Mouse (Mus musculus) right cerebral cortex, adult 18-20 months (tissue): ENCODE data around the gene Slit3.
A peak's percentile ranks its signal among the peaks of the same experiment; 100 is the strongest.

Source experiments
- DNase-seq: peaks from one replicate; pipeline ENCODE4 v3.0.0; 2022; ENCODE audit warnings: mixed read lengths

Gene Slit3

DNA sequence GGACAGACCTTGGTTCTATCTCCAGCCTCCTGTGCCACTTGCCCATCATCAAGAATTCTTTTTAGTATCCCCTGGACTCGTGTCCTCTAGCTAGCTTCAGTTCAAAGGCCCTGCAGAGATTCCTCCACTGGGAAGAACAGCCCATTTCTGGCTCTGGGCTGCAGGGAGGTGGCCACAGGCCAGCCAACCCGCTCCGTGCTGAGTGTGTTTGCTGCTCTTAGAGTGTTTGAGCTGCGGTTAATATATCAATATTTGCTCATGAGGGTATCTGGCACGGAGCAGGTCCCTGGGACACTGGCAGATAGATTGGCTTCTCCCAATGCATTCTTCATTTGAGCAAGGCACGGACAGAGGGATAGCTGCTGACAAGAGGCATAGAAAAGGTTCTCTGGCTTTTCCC lies 159.8 kb downstream of the Slit3 start:
- no peak for DNase-seq

DNA sequence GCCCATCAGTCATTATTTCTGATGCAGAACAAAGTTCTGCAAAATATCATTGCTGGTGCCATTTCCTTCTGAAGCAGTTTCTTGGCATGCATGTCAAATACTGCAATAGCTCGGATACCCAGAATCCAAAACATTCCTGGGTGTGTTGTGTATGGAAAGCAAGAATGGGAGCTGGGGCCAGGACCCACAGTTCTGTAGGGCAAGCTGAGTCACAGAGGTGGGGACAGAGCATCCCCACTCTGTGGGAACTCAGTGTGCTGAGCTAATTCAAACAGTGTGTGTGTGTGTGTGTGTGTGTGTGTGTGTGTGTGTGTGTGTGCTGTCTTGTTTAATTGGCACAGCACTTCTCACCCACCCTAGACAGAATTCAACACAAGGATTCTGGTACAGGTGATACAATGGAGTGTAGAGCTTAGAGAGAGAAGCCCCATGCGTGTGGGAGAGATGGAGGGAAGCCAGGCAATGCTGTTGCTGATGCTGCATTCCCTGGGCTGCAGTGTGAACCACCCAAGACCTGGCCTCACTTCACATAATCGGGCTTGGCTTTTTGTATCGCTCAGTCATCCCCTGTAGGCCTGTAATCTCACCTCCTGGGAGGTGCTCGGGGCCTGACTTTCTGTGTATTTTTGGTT lies 161.1 kb downstream of the Slit3 start:
- no peak for DNase-seq

DNA sequence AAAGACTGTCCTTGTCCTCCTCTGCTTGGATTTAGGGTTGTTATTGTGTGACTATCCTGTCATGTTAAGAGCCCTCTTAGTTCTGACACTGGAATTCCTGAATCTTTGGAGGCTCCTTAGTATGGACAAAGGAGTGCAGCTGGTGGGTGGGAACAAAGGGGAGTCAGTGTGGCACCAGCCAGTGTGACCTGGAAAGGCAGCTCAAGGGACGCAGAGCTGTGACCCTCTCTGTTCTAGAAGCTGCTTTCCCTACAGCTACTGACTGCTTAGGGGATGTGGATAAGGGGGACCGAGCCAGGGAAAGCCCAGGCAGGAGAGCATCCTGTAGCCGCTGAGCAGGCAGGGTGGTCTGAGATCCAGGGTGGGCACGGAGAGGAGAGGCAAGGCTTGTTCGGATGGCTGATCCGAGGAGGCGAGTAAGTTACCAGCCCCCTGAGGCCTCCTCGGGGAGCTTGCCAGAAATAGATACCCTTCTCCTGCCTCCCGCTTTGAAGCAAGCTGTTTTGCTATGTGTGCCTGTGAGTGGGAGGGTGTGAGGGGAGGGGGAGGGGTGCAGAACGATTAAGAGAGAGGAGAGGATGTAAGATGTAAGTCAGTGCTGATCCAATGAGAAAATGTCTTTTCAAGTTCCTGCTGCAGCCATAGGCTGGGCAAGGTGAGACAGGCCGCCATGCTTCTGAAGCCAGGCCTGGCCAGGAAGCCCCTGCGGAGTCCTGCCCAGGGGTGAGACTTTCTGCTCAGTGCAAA lies 162.0 kb downstream of the Slit3 start:
- peak; percentile 64 for DNase-seq

DNA sequence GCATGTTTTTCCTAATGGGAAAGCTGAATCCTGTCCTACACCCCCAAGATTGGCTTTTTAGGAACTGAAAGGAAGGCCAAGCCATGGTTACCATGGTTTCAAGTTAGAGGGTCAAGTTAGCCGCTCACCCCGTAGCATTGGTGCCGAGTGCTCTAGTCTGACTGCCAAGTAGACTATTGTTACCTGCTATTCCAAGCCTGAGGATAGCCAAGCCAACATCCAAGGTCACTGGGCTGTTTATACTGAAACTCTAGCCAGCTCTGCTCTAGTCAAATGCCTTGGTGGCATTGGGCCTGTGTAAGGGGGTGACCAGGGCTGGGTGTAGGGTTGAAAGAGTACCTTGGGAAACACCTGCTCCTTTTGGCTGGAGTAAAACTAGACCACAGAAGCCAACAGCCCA lies 162.7 kb downstream of the Slit3 start:
- no peak for DNase-seq

DNA sequence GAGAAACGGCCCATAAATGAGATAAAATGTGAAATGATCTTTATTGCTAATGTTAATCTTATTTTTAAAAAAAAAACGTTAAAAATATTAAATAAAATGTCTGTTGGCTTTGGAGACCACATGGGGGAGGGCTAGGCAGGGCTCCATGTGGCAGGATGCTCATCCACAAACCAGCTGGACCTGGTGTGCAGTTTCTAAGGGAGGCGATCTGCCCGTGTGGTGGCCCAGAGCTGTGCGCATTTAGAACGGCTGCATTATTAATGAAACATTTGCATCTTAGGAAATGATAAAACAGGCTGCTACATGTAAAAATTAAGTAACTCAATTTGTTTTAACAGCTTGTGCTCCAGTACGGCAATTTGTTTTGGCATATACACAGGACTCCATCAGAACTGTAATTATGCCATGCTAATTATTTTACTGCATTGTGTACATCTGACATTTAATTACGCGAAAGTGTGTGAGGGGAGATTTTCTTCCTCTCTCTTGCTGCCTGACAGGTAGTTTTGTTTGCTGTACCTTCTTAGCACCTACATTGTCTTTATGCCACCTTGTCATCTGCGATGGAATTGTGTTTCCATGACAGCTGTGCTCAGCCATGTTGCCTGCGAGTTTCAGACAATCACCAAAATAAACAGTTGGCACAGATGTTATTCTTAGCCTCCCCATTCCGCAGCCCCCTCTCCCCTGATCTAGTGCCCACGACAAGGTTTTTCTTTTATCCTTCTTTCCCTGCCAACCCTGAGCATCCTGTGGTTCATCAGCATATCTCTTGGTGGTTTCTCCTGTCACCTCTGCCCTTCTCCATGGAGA lies 165.8 kb downstream of the Slit3 start:
- no peak for DNase-seq

DNA sequence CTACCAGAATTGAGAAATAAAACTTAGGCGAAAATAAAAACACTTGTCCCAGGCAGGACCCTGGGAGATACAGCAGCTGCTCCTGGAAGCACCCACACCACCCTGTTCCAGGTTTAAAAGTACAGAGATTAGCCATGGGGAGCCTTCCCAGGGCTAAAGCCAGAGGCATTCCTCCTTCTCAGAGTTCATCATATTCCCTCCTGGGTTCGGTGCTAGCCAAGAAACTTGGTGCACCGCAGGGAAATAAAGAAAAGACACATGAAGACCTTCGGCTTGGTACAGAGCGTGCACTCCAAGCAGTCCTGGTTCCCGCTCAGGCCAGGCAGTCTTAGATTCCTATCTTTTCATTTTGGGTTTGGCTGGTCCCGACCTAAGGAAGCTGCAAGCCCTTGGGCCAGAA lies 167.0 kb downstream of the Slit3 start:
- no peak for DNase-seq

DNA sequence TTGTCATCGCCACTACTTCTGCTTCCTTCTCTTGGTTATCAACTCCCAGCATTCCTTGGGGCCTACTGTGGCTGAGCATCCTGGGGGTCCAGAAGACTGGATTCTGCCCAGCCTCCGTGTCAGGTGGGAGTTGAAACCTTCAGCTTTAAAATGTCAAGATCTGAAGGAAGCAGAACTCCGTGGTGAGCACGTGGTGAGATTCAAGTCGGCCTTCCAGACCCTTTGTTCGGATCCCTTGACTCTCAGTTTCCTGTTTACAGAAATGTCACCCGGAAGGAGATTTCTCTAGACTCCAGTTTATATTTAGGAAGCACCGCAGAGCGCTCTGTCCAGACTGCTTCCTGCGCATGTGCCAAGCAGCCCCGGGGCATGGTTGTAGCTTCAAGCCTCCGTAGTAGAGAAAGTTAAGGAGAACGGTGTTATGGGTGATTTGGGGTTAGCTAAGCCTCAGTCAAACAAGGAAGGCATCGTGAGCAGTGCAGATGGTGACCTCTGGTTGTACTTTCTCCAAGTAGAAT lies 167.8 kb downstream of the Slit3 start:
- DNase-seq = no peak

DNA sequence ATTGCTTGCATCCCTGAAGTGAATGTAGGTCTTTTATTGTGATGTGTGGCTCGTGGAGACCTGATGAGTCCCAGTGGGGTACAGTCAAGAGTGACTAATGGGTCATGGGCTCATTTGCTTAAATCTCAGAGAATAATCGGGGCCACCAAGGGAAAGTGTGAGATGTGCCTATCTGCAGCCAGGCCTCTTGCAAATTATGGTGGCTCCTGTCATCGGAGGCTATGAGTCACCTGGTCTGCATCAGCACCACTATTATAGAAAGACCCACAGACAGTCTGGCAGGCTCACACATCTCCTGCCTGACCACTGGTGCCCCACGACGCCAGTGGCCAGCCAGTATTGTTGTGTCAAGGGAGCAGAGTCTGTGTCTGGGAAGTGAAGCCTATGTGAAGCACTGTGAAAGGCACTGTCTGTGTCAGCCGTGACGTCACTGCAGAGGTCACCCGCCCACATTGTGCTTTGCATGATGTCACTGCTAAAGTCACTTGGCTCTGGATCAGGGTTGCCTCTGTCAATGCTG lies 171.3 kb downstream of the Slit3 start:
- DNase-seq = no peak

DNA sequence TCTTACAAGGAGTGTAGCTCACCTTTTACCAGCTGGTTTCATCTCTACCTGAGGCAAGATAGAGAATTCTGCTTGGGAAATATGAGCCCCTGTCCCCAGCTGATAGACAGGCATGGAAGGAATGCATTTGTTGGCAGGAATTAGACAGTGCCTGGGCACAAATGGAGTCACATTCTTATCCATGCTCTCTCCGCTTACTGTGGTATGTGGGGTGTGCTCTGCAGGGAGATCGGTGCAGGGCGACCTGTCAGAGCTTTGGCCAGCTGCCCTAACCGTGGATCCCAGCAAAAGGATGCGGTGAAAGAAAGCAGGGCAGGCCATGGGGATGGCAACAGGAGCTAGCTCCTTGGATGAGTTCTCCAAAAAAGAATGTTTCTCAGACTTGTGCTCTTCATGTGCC lies 172.2 kb downstream of the Slit3 start:
- DNase-seq = no peak

DNA sequence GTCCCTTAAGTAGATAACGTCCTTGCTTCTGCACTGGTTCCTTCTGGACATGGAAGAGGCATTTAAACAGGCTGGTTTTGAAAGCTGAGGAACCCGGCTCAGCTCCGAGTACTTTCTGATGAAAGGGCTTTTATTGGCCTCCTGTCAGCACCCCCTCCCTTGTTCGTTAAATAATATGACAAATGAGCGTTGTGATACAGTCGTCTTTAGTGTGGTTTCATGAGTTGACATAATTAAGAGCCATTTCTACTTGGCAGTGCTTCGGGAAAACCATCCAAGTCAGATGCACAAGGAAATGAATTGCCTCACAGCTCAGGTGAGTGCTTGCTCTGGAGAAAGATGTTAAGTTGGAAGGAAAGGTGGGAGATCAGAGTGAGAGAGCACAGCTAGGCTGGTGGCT lies 173.6 kb downstream of the Slit3 start:
- DNase-seq = no peak

DNA sequence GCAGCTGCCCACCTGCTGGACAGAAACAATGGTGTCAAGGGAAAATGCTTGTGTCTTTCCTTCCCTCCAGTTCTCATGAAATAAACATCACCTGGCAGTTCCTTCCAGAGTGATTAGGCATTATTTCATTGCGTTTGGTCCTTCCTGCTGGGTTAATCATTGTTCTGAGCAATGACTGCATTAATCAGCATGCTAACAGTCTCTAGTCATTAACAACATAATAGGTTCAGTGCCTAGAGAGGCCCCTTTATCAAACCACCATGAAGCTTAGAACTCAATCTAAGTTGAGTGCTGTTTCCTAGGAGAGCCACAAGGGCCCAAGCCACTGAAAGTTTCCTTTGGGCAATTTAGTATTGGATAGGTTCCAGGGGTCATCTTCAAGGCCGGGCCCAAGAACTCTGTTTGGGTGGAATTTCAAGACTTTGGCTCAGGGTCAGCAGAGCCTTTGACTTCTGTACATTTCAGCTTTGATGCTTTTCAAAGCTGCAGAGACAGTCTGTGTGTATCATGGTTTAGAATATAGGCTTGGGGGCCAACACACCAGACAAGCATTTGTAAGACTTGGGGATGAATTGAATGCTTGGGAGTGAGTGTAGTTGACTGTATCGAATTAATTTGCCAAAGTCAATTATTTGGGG lies 174.3 kb downstream of the Slit3 start:
- no peak for DNase-seq

DNA sequence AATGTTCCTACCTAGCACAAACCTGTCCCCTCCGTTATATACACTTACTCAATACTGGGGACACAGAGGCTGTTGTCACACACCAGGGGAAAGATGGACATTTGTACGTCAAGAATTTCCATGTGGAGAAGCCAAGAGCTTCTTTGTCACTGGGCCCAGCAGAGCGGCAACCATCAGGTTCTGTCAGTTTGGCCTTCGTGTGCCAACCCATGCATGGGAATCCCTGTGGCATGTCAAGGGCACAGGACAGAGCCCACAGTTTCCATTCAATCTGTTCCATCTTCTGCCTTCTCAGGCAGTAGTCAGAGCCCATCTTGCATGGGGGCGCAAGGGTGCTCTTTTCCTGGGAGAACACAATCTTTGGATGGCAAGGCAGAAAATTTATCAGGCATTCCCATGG lies 175.8 kb downstream of the Slit3 start:
- no peak for DNase-seq

DNA sequence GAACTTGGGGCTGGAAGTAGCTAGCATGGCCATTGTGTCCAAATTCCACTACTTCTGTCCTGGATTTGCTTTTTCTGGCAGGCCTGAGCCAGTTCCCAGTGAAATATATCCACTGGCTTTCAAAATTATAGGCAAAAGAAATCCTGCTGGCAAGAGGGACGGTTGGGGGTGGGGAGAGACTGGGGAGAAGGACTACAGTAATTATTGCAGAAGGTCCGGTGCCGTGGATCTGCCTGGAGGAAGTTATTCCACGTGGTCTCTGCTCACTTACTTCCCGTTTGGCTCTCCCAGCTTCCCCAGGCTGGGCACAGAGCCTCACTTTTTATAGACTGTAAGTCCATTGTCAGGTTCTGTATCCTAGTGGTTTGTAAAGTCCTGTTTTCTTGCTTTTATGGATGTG lies 176.3 kb downstream of the Slit3 start:
- DNase-seq = no peak

DNA sequence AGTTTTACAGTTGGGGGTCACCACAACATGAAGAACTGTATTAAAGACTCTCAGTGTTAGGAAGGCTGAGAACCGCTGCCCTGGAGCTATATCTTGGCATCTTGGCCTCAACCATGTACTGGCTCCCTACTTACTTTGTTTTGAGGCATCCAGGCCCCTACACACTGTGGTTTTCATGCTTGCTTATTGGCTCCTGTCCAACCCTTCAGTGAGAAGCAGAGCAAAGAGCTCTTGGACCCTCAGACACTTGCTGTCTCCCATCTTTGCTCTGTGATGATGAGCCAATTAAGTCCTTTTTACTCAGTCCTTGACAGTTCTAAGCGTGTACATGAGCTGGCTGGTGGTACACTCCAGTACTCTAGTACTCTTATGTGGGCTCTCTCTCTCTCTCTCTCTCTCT lies 177.5 kb downstream of the Slit3 start:
- no peak for DNase-seq

DNA sequence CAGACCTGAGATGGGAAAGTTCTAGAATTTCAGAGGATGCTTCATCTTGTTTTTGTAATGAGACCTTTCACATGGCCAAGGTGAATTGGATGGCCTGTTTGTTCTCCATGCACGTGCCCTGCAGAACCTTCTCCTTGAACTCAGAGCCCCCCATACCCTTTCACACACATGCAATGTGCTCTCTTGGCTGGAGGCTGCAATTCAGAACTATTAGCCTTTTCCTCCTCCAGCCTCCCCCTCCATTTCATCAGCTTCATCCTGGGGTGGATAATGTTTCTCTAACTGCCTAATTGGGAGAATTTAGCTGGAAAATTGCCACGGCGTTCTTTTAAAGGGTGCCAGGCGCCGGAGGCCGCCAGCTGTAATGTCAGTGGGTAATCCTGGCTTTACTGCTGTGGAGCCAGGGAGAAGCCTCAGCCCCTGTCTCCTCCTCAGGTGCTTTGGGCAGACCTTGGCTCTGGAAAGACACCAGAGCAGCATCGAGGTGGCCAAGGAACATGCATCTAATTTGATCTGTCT lies 178.9 kb downstream of the Slit3 start:
- DNase-seq = no peak

DNA sequence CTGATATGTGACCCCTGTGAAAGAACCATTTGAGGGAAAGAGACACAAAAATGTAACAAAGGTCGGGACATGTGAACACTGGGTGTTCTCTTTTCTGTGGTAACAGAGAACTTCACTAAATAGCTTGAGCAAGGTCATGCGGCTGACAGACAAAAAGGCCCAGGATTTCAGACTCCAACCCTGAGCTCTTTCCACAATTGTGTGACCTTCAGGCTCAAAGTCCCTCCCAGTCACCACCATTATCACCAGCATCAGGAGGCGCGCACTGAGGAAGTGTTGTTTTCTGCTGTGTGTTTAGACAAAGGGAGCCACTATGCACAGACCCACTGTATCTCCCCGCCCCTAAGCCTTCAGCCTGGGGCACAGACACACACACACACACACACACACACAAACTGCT lies 181.2 kb downstream of the Slit3 start:
- no peak for DNase-seq

DNA sequence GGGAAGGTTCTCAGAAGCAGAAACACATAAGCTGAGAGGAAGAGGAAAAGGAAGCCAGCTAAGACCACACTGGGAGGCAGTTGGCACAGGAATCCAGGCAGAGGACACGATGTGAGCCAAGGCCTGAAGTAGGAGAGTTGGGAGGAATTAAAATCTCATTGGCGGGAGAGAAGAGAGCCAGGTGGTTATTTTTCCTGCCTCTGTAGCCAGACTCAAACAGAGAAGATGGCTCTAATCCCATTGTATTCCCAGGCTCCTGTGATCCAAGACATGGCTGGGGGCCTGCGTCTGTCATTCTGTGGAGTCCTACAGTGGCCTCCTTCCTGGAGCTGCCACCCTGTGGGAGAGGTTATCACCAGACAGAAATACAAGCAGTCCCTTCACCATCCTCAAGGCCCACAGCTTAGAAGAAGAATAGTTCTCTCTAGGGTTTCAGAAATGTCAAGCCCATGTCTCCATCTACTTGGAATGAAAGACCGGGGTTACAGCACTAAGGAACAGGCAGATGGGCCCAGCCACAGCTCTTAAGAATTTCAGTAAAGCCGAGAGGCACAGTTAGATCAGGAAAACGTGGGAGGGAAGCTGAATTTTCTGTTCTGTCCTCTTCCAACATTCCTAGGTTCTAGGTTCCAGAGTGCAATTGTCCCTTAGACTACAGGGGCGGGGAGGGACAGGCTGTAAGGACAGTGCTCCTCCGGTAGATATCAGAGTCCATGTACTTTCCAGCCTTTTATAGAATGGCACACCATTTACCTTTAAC lies 183.4 kb downstream of the Slit3 start:
- DNase-seq = no peak

DNA sequence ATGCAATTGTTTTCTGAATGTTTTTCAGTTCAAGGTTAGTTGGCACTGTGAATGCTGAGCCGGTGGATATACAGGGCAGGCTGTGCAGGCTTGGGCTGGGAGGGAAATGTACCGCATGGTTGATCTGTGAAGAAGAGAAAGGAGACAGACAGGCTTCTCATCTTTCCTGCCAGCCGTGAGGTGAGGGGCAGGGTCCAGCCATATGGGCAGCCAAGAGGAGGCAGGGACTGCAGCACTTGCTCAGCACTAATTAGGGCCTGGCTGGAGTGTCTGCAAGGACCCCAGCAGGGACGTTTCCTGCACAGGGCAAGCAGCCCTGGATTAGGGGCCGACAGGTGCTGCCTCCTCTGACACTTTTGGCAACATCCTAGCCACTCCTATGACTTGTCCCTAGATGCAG lies 184.1 kb downstream of the Slit3 start:
- no peak for DNase-seq

DNA sequence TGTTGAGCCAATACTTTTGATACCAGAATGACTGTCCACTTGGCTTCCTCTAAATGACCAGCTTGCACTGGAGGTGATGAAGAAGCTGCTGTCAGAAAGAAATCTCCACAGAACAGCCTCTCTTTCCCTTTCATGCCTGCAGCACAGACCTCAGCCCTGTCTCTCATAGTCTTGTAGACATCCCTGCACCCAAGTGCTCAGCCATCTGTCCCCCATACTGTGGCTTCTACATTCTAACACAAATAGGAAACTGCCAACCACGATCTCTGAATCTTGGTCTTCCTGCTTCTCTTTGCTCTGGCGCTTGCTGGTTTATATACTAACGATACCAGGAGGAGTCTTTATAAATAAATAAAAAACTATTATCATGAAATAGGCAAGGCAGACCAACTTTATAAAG lies 184.9 kb downstream of the Slit3 start:
- DNase-seq = no peak

DNA sequence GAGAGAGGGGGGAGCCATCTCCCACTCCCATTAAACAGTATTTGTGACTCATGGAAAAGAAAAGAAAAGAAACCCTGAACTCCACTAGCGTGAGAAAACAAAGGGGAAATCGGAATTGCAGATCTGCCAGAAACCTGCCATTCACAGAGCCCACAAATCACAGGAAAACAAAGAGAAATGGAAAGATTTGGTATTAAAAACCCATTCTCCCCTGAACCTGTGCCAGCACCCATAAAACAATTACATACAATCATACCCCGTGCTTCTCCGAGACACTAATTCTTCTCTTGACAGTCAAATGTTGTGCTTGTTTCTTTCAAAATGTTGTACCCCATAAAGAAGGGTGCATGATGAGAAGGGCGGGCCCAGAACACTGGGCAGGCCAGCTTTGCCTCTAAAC lies 185.9 kb downstream of the Slit3 start:
- no peak for DNase-seq

DNA sequence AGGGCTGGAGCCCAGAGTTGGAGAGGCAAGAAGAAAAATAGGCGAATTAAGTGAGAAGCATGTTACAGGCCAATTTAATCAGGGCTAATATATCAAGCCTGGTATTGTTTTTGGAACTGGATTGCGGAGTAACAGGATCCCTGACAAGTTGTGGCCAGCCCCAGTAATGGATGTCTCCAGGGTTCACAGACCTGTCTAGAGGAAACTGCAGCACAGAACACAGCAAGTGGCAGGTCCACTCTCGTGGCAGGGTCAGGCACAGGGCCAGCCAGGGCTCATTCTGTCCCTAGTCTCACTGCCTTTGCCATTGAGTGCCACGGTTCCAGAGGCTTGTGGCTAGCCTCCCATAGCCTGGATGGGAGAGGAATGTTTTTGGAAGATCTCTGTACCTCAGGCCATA lies 187.0 kb downstream of the Slit3 start:
- no peak for DNase-seq

DNA sequence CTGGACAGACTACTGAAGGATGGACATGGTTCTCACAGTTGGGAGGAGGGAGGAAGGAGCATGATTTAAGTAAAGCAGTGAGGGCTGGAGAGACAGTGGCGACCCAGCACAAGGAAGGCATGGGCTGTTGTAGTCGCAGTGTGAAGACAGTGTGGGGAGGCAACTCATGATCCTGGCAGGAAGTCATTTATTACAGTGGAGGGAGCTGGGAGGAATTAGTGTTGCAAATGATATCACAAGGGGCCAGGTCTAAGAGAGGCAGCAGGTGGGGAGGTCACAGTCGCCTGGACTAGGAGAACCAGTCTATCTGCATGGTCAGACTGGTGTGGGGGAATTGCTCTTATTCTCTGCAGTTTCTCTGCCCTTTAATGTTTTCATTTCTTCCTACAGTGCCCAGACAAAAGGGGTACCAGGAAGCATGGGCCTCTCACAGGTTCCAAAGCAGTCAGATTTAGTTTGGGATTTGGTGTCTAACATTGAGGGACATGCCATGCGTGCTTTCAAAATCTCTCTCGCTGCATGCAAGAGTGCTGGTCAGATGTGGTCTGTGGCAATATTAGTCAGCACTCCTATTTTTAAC lies 194.5 kb downstream of the Slit3 start:
- DNase-seq = no peak
